Mouse (Mus musculus) forebrain, embryonic 14.5 days (tissue): ENCODE results near the gene Rab3il1. TPM values are rescaled to one million over a fixed set of nuclear protein-coding genes. Genes with fewer than 3 reads are reported as not detected.
A peak's percentile ranks its signal among the peaks of the same experiment; 100 is the strongest.

Experiments used
- ATAC-seq: fragments of 200-750 bp; cut with Nextera tagmentation; 2 replicates; pipeline ENCODE4 v1.8.0; 2017; ENCODE audit warnings: mild to moderate bottlenecking, moderate library complexity
- DNase-seq: peaks from one replicate; pipeline ENCODE4 v3.0.0-alpha.2; 2015; ENCODE audit warnings: low spot score
- H3K27ac ChIP-seq: fragments of 300-500 bp; sonication (generic); 2 replicates; pipeline ENCODE4 v1.5.1; 2014; ENCODE audit warnings: low read depth, mild to moderate bottlenecking, control low read depth, low read length, moderate library complexity
- H3K27me3 ChIP-seq: fragments of 300-500 bp; sonication (generic); replicated peaks from 2 replicates; pipeline ENCODE4 v1.6.1; 2014; ENCODE audit warnings: low read length, control low read depth, mixed read lengths; ENCODE audit not compliant: control insufficient read depth, insufficient read depth
- H3K36me3 ChIP-seq: fragments of 300-500 bp; sonication (generic); 2 replicates; pipeline ENCODE4 v1.6.1; 2014; ENCODE audit warnings: low read length, control low read depth; ENCODE audit not compliant: control insufficient read depth, insufficient read depth
- H3K4me1 ChIP-seq: fragments of 300-500 bp; sonication (generic); 2 replicates; pipeline ENCODE4 v1.6.1; 2014; ENCODE audit warnings: antibody characterized with exemption, low read length, control low read depth; ENCODE audit not compliant: control insufficient read depth, insufficient read depth
- H3K4me2 ChIP-seq: fragments of 300-500 bp; sonication (generic); 2 replicates; pipeline ENCODE4 v1.6.1; 2014; ENCODE audit warnings: mild to moderate bottlenecking, control low read depth, low read length
- H3K4me3 ChIP-seq: fragments of 300-500 bp; sonication (generic); 2 replicates; pipeline ENCODE4 v1.5.1; 2014; ENCODE audit warnings: low read depth, low read length, control low read depth
- H3K9ac ChIP-seq: fragments of 300-500 bp; sonication (generic); 2 replicates; pipeline ENCODE4 v1.6.1; 2014; ENCODE audit warnings: mild to moderate bottlenecking, low read length, control low read depth, moderate library complexity
- H3K9me3 ChIP-seq: fragments of 300-500 bp; sonication (generic); replicated peaks from 2 replicates; pipeline ENCODE4 v1.6.1; 2016; ENCODE audit warnings: low read length, control low read depth, mixed read lengths; ENCODE audit not compliant: control insufficient read depth
- WGBS: fragments of 180-500 bp; shearing (Covaris S2); extraction: QIAGEN DNeasy Blood & Tissue Kit; methylation state at CpG from one replicate; pipeline ENCODE4 v1.1.7; 2014; 5-methylcytosine and 5-hydroxymethylcytosine counted together
- polyA plus RNA-seq: library from polyadenylated mRNA; unstranded; fragments of >200 nt; fragmentation: Nextera tagmentation; extraction: Ambion mirVana; gene quantifications from 2 replicates; pipeline ENCODE4 v1.2.1, GENCODE M21; 2014

Gene Rab3il1
- polyA plus RNA-seq, 1 experiment from 2014 or later, result 20.6 TPM

GRCm38 (mm10) chr19:10058876-10059427, 57.5 kb downstream of the Rab3il1 start:
- WGBS, result 52% methylated on average over 9 of the region's 9 CpGs
- no peak overlapping the region for H3K4me3 ChIP-seq
- H3K9me3 ChIP-seq, result no peaks in the 10 kb centered on the region
- no peak overlapping the region for H3K27ac ChIP-seq
- H3K4me2 ChIP-seq, result no peak overlapping the region
- peaks cover 36% of the 10 kb centered on the region for H3K36me3 ChIP-seq
- no peak overlapping the region for H3K9ac ChIP-seq
- H3K4me1 ChIP-seq, result no peaks in the 10 kb centered on the region
- no peak for DNase-seq
- no peak for ATAC-seq
- H3K27me3 ChIP-seq, result no peaks in the 10 kb centered on the region

GRCm38 (mm10) chr19:10059911-10060567, 58.6 kb downstream of the Rab3il1 start:
- peak; percentile 67 for ATAC-seq
- Histone ChIP-seq H3K4me1 (no peaks in the 10 kb centered on the region), H3K36me3 (peaks cover 47% of the 10 kb centered on the region), H3K9me3 (no peaks in the 10 kb centered on the region), H3K27me3 (no peaks in the 10 kb centered on the region), H3K4me3 (no peak overlapping the region), H3K9ac (no peak overlapping the region), H3K4me2 (no peak overlapping the region), H3K27ac (no peak overlapping the region)
- 59% methylated on average over 10 of the region's 10 CpGs for WGBS
- DNase-seq, result peak; percentile 78

- H3K36me3 ChIP-seq, result peaks cover 57% of the 10 kb centered on the region
- DNase-seq, result no peak
- no peak overlapping the region for H3K4me2 ChIP-seq
- no peaks in the 10 kb centered on the region for H3K4me1 ChIP-seq
- peak overlapping the region; percentile 9; the same call in 1 of the 2 replicates for H3K27ac ChIP-seq
- no peak overlapping the region for H3K9ac ChIP-seq
- H3K27me3 ChIP-seq, result no peaks in the 10 kb centered on the region
- H3K4me3 ChIP-seq, result no peak overlapping the region
- no peaks in the 10 kb centered on the region for H3K9me3 ChIP-seq
- WGBS, result 56% methylated on average over 8 of the region's 8 CpGs
- ATAC-seq, result no peak
These were observed 59.5 kb downstream of the Rab3il1 start for GRCm38 (mm10) chr19:10060783-10061590.

- WGBS, result 95% methylated on average over 2 of the region's 2 CpGs
- Histone ChIP-seq H3K36me3 (peaks cover 63% of the 10 kb centered on the region), H3K27me3 (no peaks in the 10 kb centered on the region), H3K9me3 (no peaks in the 10 kb centered on the region), H3K27ac (no peak overlapping the region), H3K4me2 (no peak overlapping the region), H3K4me3 (no peak overlapping the region), H3K4me1 (no peaks in the 10 kb centered on the region), H3K9ac (no peak overlapping the region)
- no peak for ATAC-seq
- no peak for DNase-seq
These were observed 60.2 kb downstream of the Rab3il1 start for GRCm38 (mm10) chr19:10061624-10062023.

- Histone ChIP-seq H3K9ac (no peak overlapping the region), H3K4me3 (no peak overlapping the region), H3K4me2 (no peak overlapping the region), H3K27ac (no peak overlapping the region), H3K4me1 (no peaks in the 10 kb centered on the region), H3K9me3 (no peaks in the 10 kb centered on the region), H3K36me3 (peaks cover 70% of the 10 kb centered on the region), H3K27me3 (no peaks in the 10 kb centered on the region)
- ATAC-seq, result no peak
- DNase-seq, result no peak
- 92% methylated on average over 8 of the region's 8 CpGs for WGBS
These were observed 60.8 kb downstream of the Rab3il1 start for GRCm38 (mm10) chr19:10062292-10062691.

- ATAC-seq, result no peak
- Histone ChIP-seq H3K9ac (no peak overlapping the region), H3K4me3 (no peak overlapping the region), H3K27me3 (no peaks in the 10 kb centered on the region), H3K9me3 (no peaks in the 10 kb centered on the region), H3K4me2 (no peak overlapping the region), H3K27ac (no peak overlapping the region), H3K36me3 (peaks cover 76% of the 10 kb centered on the region), H3K4me1 (no peaks in the 10 kb centered on the region)
- WGBS, result 98% methylated on average over 5 of the region's 5 CpGs
- no peak for DNase-seq
These were observed 61.4 kb downstream of the Rab3il1 start for GRCm38 (mm10) chr19:10062862-10063261.

- no peaks in the 10 kb centered on the region for H3K27me3 ChIP-seq
- H3K4me1 ChIP-seq, result peaks cover 3% of the 10 kb centered on the region; the same call in 1 of the 2 replicates
- DNase-seq, result no peak
- H3K9me3 ChIP-seq, result no peaks in the 10 kb centered on the region
- H3K27ac ChIP-seq, result 0 out of 2 replicates have a peak overlapping the region, but pooled peaks have one; percentile 1
- H3K36me3 ChIP-seq, result peaks cover 91% of the 10 kb centered on the region
- ATAC-seq, result no peak
- no peak overlapping the region for H3K9ac ChIP-seq
- no peak overlapping the region for H3K4me2 ChIP-seq
- H3K4me3 ChIP-seq, result no peak overlapping the region
- 67% methylated on average over 10 of the region's 10 CpGs for WGBS
These were observed 62.9 kb downstream of the Rab3il1 start for GRCm38 (mm10) chr19:10064173-10065012.

GRCm38 (mm10) chr19:10065465-10066188, 64.2 kb downstream of the Rab3il1 start:
- no peaks in the 10 kb centered on the region for H3K9me3 ChIP-seq
- peaks cover 3% of the 10 kb centered on the region; the same call in 1 of the 2 replicates for H3K4me1 ChIP-seq
- peaks cover 100% of the 10 kb centered on the region for H3K36me3 ChIP-seq
- DNase-seq (no peak), ATAC-seq (no peak)
- H3K9ac ChIP-seq, result no peak overlapping the region
- H3K27ac ChIP-seq, result no peak overlapping the region
- WGBS, result 92% methylated on average over 5 of the region's 5 CpGs
- H3K4me2 ChIP-seq, result no peak overlapping the region
- no peak overlapping the region for H3K4me3 ChIP-seq
- no peaks in the 10 kb centered on the region for H3K27me3 ChIP-seq
